Mouse (Mus musculus) testis, postnatal 14 days (tissue): ENCODE measurements at regions not wholly inside any gene's neighbourhood (a gene's known extent, or its start where the extent isn't known, plus 50 kb on each side); places are given as distances from the start of the nearest gene placed in this dataset.
A peak's percentile ranks its signal among the peaks of the same experiment; 100 is the strongest.
"Not testable (repeated sequence)": the region's sequence is repeated elsewhere in the genome, so short reads cannot be mapped to it uniquely, and the experiment has no call there.

Experiments
- DNase-seq: peaks from one replicate; pipeline ENCODE4 v3.0.0; 2021; ENCODE audit warnings: low spot score

GRCm38 (mm10) chr12:32122915-32123314 lies 61.8 kb upstream of the Prkar2b start:
- DNase-seq = no peak

- not testable (repeated sequence) for DNase-seq
Observed at GRCm38 (mm10) chr12:32122007-32122406, 60.9 kb upstream of the Prkar2b start.

GRCm38 (mm10) chr12:32112691-32113090 lies 51.6 kb upstream of the Prkar2b start:
- peak; percentile 21 for DNase-seq

- no peak for DNase-seq
Observed at GRCm38 (mm10) chr12:32111508-32112119, 50.5 kb upstream of the Prkar2b start.

- no peak for DNase-seq
Observed at GRCm38 (mm10) chr12:32110903-32111302, 49.8 kb upstream of the Prkar2b start.
